Comparison of ENCODE assay signal across 9 mouse cellular contexts in the genomic region with DNA sequence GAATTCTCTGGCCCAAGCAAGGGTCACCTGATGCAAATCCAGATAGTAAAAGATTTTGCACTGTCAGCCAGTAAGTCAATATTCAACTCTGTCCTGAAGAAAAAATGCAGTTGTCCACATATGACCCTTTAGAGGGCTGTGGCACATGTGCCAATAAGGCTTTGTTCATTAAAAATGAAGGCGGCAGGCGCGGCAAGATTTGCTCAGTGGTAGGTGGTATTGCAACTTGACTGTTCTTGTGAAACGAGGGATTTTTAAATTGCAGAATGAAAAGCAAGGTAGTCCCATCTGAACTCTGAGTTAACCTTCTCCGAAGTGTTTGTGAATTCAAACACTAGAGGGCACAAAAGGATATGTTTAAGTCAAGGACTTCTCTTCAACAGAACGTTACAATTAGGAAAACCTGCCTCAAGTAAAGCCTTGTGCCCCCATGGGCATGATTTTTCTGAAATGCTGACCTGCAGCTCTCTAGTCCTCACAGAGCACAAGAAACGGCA.
DNase-seq lines count a peak whose midpoint lies in the region; ATAC-seq and TF ChIP-seq lines count a peak whose summit lies in the region.
"Had no signal": no experiment of that assay in that cellular context is flagged by ENCODE, and none has a peak within 500 bp of the region (broad histone marks: within the 10 kb centered on the region; RNA-seq: fewer than 3 reads in every experiment).

No protein-coding gene starts in this region.

- TF ChIP-seq CTCF in liver, postnatal 0 days (IDR thresholded peaks at IDR 0.05; ENCODE audit: low read depth) = peak; percentile 72

- no peaks in the 10 kb centered on the region for H3K9me3 ChIP-seq in forebrain, embryonic 13.5 days (replicated peaks)
- no peaks in the 10 kb centered on the region for H3K9me3 ChIP-seq in forebrain, embryonic 15.5 days
- no peaks in the 10 kb centered on the region for H3K9me3 ChIP-seq in neural tube, embryonic 14.5 days (ENCODE audit: control insufficient read depth, low read length)
- no peaks in the 10 kb centered on the region for H3K9me3 ChIP-seq in liver, postnatal 0 days (ENCODE audit: low read length)
- H3K9me3 ChIP-seq: lung, embryonic 15.5 days had no signal

- no peak overlapping the region for H3K27ac ChIP-seq in forebrain, embryonic 13.5 days
- H3K27ac ChIP-seq in forebrain, embryonic 15.5 days (replicated peaks) = no peak overlapping the region
- no peak overlapping the region for H3K27ac ChIP-seq in neural tube, embryonic 14.5 days (ENCODE audit: low read depth, low read length)
- 0 out of 2 replicates have a peak overlapping the region, but pooled peaks have one; percentile 22 for H3K27ac ChIP-seq in liver, postnatal 0 days (ENCODE audit: low read depth)
- H3K27ac ChIP-seq: lung, embryonic 15.5 days had no signal

- no peaks in the 10 kb centered on the region for H3K4me1 ChIP-seq in forebrain, embryonic 13.5 days
- H3K4me1 ChIP-seq in forebrain, embryonic 15.5 days = peaks cover 5% of the 10 kb centered on the region; the same call in 1 of the 2 replicates
- no peaks in the 10 kb centered on the region for H3K4me1 ChIP-seq in neural tube, embryonic 14.5 days (ENCODE audit: control insufficient read depth, insufficient read depth, low read length)
- peaks cover 5% of the 10 kb centered on the region; the same call in 1 of the 2 replicates for H3K4me1 ChIP-seq in liver, postnatal 0 days (ENCODE audit: insufficient read depth)

- WGBS in forebrain, embryonic 13.5 days = 11% methylated on average over 7 of the region's 7 CpGs
- 15% methylated on average over 7 of the region's 7 CpGs for WGBS in forebrain, embryonic 15.5 days
- WGBS in neural tube, embryonic 14.5 days = 18% methylated on average over 7 of the region's 7 CpGs
- 9% methylated on average over 7 of the region's 7 CpGs for WGBS in liver, postnatal 0 days (ENCODE audit: insufficient replicate concordance)

- H3K36me3 ChIP-seq in forebrain, embryonic 13.5 days (ENCODE audit: poor library complexity, severe bottlenecking) = no peaks in the 10 kb centered on the region
- no peaks in the 10 kb centered on the region for H3K36me3 ChIP-seq in forebrain, embryonic 15.5 days
- H3K36me3 ChIP-seq in neural tube, embryonic 14.5 days (ENCODE audit: control insufficient read depth, insufficient read depth, low read length) = no peaks in the 10 kb centered on the region
- no peaks in the 10 kb centered on the region for H3K36me3 ChIP-seq in liver, postnatal 0 days (replicated peaks; ENCODE audit: insufficient read depth, low read length)
- H3K36me3 ChIP-seq: lung, embryonic 15.5 days had no signal

- no peak for DNase-seq in neural tube, embryonic 10.5 days (ENCODE audit: extremely low spot score, low spot score)
- no peak for DNase-seq in liver, postnatal 0 days
- DNase-seq in spleen, postnatal 10 days (ENCODE audit: low spot score in 2 of 2) = no peak
- no peak for DNase-seq in adrenal gland, postnatal 36 days

- no peak overlapping the region for H3K4me3 ChIP-seq in forebrain, embryonic 13.5 days
- no peak overlapping the region for H3K4me3 ChIP-seq in forebrain, embryonic 15.5 days
- H3K4me3 ChIP-seq in neural tube, embryonic 14.5 days (ENCODE audit: low read depth, low read length) = no peak overlapping the region
- H3K4me3 ChIP-seq in liver, postnatal 0 days (ENCODE audit: low read depth, low read length) = peak overlapping the region; percentile 19
- H3K4me3 ChIP-seq: lung, embryonic 15.5 days had no signal

- no peak overlapping the region for H3K4me2 ChIP-seq in forebrain, embryonic 13.5 days
- no peak overlapping the region for H3K4me2 ChIP-seq in forebrain, embryonic 15.5 days (replicated peaks)
- H3K4me2 ChIP-seq in neural tube, embryonic 14.5 days (ENCODE audit: low read depth, low read length) = no peak overlapping the region
- H3K4me2 ChIP-seq in liver, postnatal 0 days (ENCODE audit: low read depth, low read length) = peak overlapping the region; percentile 65
- H3K4me2 ChIP-seq: lung, embryonic 15.5 days had no signal

- no peak for TF ChIP-seq EP300 in liver, postnatal 0 days (IDR thresholded peaks at IDR 0.05; ENCODE audit: low read depth)

- ATAC-seq in forebrain, embryonic 13.5 days = 0 out of 2 replicates have a peak, but pooled peaks have one; percentile 28
- ATAC-seq in forebrain, embryonic 15.5 days (replicated peaks) = no peak
- ATAC-seq in neural tube, embryonic 14.5 days (ENCODE audit: low read depth) = peak; percentile 28; the same call in 1 of the 2 replicates
- peak; percentile 67 for ATAC-seq in granulocyte monocyte progenitor cell, adult 5-6 weeks (replicated peaks; ENCODE audit: poor library complexity, severe bottlenecking)
- peak; percentile 69 for ATAC-seq in liver, postnatal 0 days

- no peak overlapping the region for H3K9ac ChIP-seq in forebrain, embryonic 13.5 days
- H3K9ac ChIP-seq in forebrain, embryonic 15.5 days (replicated peaks) = no peak overlapping the region
- H3K9ac ChIP-seq in neural tube, embryonic 14.5 days (replicated peaks; ENCODE audit: low read depth, low read length) = no peak overlapping the region
- no peak overlapping the region for H3K9ac ChIP-seq in liver, postnatal 0 days (replicated peaks)
- H3K9ac ChIP-seq: lung, embryonic 15.5 days had no signal

- H3K27me3 ChIP-seq in forebrain, embryonic 13.5 days = no peaks in the 10 kb centered on the region
- H3K27me3 ChIP-seq in forebrain, embryonic 15.5 days = no peaks in the 10 kb centered on the region
- H3K27me3 ChIP-seq in neural tube, embryonic 14.5 days (ENCODE audit: control insufficient read depth, insufficient read depth, low read length) = no peaks in the 10 kb centered on the region
- no peaks in the 10 kb centered on the region for H3K27me3 ChIP-seq in liver, postnatal 0 days (ENCODE audit: insufficient read depth, low read length)
- H3K27me3 ChIP-seq: lung, embryonic 15.5 days had no signal
